Mouse (Mus musculus) embryonic facial prominence, embryonic 15.5 days (tissue): ENCODE results near the gene Rhog. TPM values are rescaled to one million over a fixed set of nuclear protein-coding genes. Genes with fewer than 3 reads are reported as not detected.

Source experiments
- ATAC-seq: fragments of 200-750 bp; cut with Nextera tagmentation; 2 replicates; pipeline ENCODE4 v1.8.0; 2017; ENCODE audit warnings: low read depth, moderate TSS enrichment; ENCODE audit not compliant: insufficient number of reproducible peaks, low FRiP score, low TSS enrichment
- H3K27ac ChIP-seq: fragments of 300-500 bp; sonication (generic); replicated peaks from 2 replicates; pipeline ENCODE4 v1.5.1; 2015; ENCODE audit warnings: mild to moderate bottlenecking, inconsistent platforms
- H3K27me3 ChIP-seq: fragments of 300-500 bp; sonication (generic); 2 replicates; pipeline ENCODE4 v1.6.1; 2015; ENCODE audit warnings: inconsistent platforms
- H3K36me3 ChIP-seq: fragments of 300-500 bp; sonication (generic); 2 replicates; pipeline ENCODE4 v1.6.1; 2015; ENCODE audit warnings: mild to moderate bottlenecking, inconsistent platforms
- H3K4me1 ChIP-seq: fragments of 300-500 bp; sonication (generic); 2 replicates; pipeline ENCODE4 v1.6.1; 2015; ENCODE audit warnings: inconsistent platforms
- H3K4me2 ChIP-seq: fragments of 300-500 bp; sonication (generic); replicated peaks from 2 replicates; pipeline ENCODE4 v1.6.1; 2015; ENCODE audit warnings: mild to moderate bottlenecking, inconsistent platforms
- H3K4me3 ChIP-seq: fragments of 300-500 bp; sonication (generic); replicated peaks from 2 replicates; pipeline ENCODE4 v1.5.1; 2015; ENCODE audit warnings: mild to moderate bottlenecking, inconsistent platforms
- H3K9ac ChIP-seq: fragments of 300-500 bp; sonication (generic); 2 replicates; pipeline ENCODE4 v1.6.1; 2015; ENCODE audit warnings: inconsistent platforms
- H3K9me3 ChIP-seq: fragments of 300-500 bp; sonication (generic); replicated peaks from 2 replicates; pipeline ENCODE4 v1.6.1; 2016; ENCODE audit warnings: inconsistent platforms
- WGBS: fragments of 180-500 bp; shearing (Covaris S2); methylation state at CpG from one replicate; pipeline ENCODE4 v1.1.7; 2015; 5-methylcytosine and 5-hydroxymethylcytosine counted together
- polyA plus RNA-seq: library from polyadenylated mRNA; unstranded; fragments of >200 nt; fragmentation: Nextera tagmentation; extraction: Ambion mirVana; gene quantifications from 2 replicates; pipeline ENCODE4 v1.2.1, GENCODE M21; 2015

The Rhog gene
- polyA plus RNA-seq, result 69.9 and 70.3 TPM in 2 replicates

GRCm38 (mm10) chr7:102255954-102256353, at the start of gene Rhog:
Rhog (minus strand) TSS chr7:102256054.
- 68% methylated on average over 3 of the region's 3 CpGs for WGBS
- Histone ChIP-seq H3K9me3 (no peaks in the 10 kb centered on the region), H3K4me1 (peaks cover 5% of the 10 kb centered on the region; the same call in 1 of the 2 replicates), H3K36me3 (no peaks in the 10 kb centered on the region), H3K27ac (no peak within 1 kb of the TSS), H3K4me3 (no peak within 1 kb of the TSS), H3K4me2 (no peak within 1 kb of the TSS), H3K9ac (no peak within 1 kb of the TSS), H3K27me3 (no peaks in the 10 kb centered on the region)
- no peak for ATAC-seq

GRCm38 (mm10) chr7:102305596-102305995, 49.7 kb upstream of the Rhog start:
- H3K4me2 ChIP-seq, result no peak overlapping the region
- no peaks in the 10 kb centered on the region for H3K9me3 ChIP-seq

GRCm38 (mm10) chr7:102302471-102302870, 46.6 kb upstream of the Rhog start:
- Histone ChIP-seq H3K9me3 (no peaks in the 10 kb centered on the region), H3K4me2 (no peak overlapping the region), H3K27me3 (no peaks in the 10 kb centered on the region), H3K9ac (no peak overlapping the region), H3K4me3 (no peak overlapping the region), H3K36me3 (no peaks in the 10 kb centered on the region), H3K4me1 (no peaks in the 10 kb centered on the region), H3K27ac (no peak overlapping the region)
- no peak for ATAC-seq
- WGBS, result 93% methylated on average over 4 of the region's 4 CpGs

More at GRCm38 (mm10) chr7:102305596-102305995, 49.7 kb upstream of the Rhog start:
- Histone ChIP-seq H3K9ac (no peak overlapping the region), H3K27me3 (no peaks in the 10 kb centered on the region), H3K4me3 (no peak overlapping the region), H3K36me3 (no peaks in the 10 kb centered on the region), H3K4me1 (no peaks in the 10 kb centered on the region), H3K27ac (no peak overlapping the region)
- WGBS, result 70% methylated on average over 2 of the region's 2 CpGs
- no peak for ATAC-seq

GRCm38 (mm10) chr7:102300761-102301160, 44.9 kb upstream of the Rhog start:
- Histone ChIP-seq H3K36me3 (no peaks in the 10 kb centered on the region), H3K4me3 (no peak overlapping the region), H3K9me3 (no peaks in the 10 kb centered on the region), H3K27me3 (no peaks in the 10 kb centered on the region), H3K27ac (no peak overlapping the region), H3K4me1 (no peaks in the 10 kb centered on the region), H3K9ac (no peak overlapping the region), H3K4me2 (no peak overlapping the region)
- 60% methylated on average over 1 of the region's 1 CpGs for WGBS
- no peak for ATAC-seq

- Histone ChIP-seq H3K27me3 (no peaks in the 10 kb centered on the region), H3K27ac (no peak overlapping the region), H3K9me3 (no peaks in the 10 kb centered on the region), H3K4me3 (no peak overlapping the region), H3K4me1 (no peaks in the 10 kb centered on the region), H3K4me2 (no peak overlapping the region), H3K9ac (no peak overlapping the region), H3K36me3 (no peaks in the 10 kb centered on the region)
- ATAC-seq, result no peak
- WGBS, result 24% methylated on average over 2 of the region's 2 CpGs
Observed at GRCm38 (mm10) chr7:102293234-102293633, 37.4 kb upstream of the Rhog start.

GRCm38 (mm10) chr7:102292228-102292627, 36.4 kb upstream of the Rhog start:
- 92% methylated on average over 3 of the region's 3 CpGs for WGBS
- Histone ChIP-seq H3K9ac (no peak overlapping the region), H3K27me3 (no peaks in the 10 kb centered on the region), H3K4me1 (no peaks in the 10 kb centered on the region), H3K9me3 (no peaks in the 10 kb centered on the region), H3K36me3 (no peaks in the 10 kb centered on the region), H3K4me3 (no peak overlapping the region), H3K4me2 (no peak overlapping the region), H3K27ac (no peak overlapping the region)
- no peak for ATAC-seq

- no peaks in the 10 kb centered on the region for H3K36me3 ChIP-seq
- 80% methylated on average over 6 of the region's 6 CpGs for WGBS
- no peaks in the 10 kb centered on the region for H3K27me3 ChIP-seq
- H3K9me3 ChIP-seq, result no peaks in the 10 kb centered on the region
- no peak overlapping the region for H3K9ac ChIP-seq
- no peak overlapping the region for H3K4me3 ChIP-seq
- no peak overlapping the region for H3K27ac ChIP-seq
- H3K4me2 ChIP-seq, result no peak overlapping the region
- ATAC-seq, result no peak
- no peaks in the 10 kb centered on the region for H3K4me1 ChIP-seq
Observed at GRCm38 (mm10) chr7:102289466-102289865, 33.6 kb upstream of the Rhog start.

- H3K4me3 ChIP-seq, result no peak overlapping the region
- H3K27ac ChIP-seq, result no peak overlapping the region
- no peaks in the 10 kb centered on the region for H3K36me3 ChIP-seq
- no peaks in the 10 kb centered on the region for H3K27me3 ChIP-seq
- no peak for ATAC-seq
- H3K9ac ChIP-seq, result no peak overlapping the region
- no peaks in the 10 kb centered on the region for H3K9me3 ChIP-seq
- H3K4me1 ChIP-seq, result no peaks in the 10 kb centered on the region
- no peak overlapping the region for H3K4me2 ChIP-seq
- WGBS, result 80% methylated on average over 5 of the region's 5 CpGs
Observed at GRCm38 (mm10) chr7:102282261-102282660, 26.4 kb upstream of the Rhog start.

- H3K4me2 ChIP-seq, result no peak overlapping the region
- H3K27ac ChIP-seq, result no peak overlapping the region
- H3K4me3 ChIP-seq, result no peak overlapping the region
- 80% methylated on average over 1 of the region's 1 CpGs for WGBS
- no peak overlapping the region for H3K9ac ChIP-seq
- H3K4me1 ChIP-seq, result no peaks in the 10 kb centered on the region
- H3K36me3 ChIP-seq, result no peaks in the 10 kb centered on the region
- no peaks in the 10 kb centered on the region for H3K9me3 ChIP-seq
- no peaks in the 10 kb centered on the region for H3K27me3 ChIP-seq
- ATAC-seq, result no peak
Observed at GRCm38 (mm10) chr7:102281403-102281802, 25.5 kb upstream of the Rhog start.

GRCm38 (mm10) chr7:102272422-102272948, 16.6 kb upstream of the Rhog start:
- ATAC-seq, result no peak

GRCm38 (mm10) chr7:102268395-102268748, 12.5 kb upstream of the Rhog start:
- H3K4me2 ChIP-seq, result peak overlapping the region; percentile 83
- peak overlapping the region; percentile 78 for H3K9ac ChIP-seq
- no peaks in the 10 kb centered on the region for H3K9me3 ChIP-seq
- no peak overlapping the region for H3K27ac ChIP-seq
- H3K27me3 ChIP-seq, result no peaks in the 10 kb centered on the region
- 5% methylated on average over 12 of the region's 12 CpGs for WGBS
- ATAC-seq, result no peak
- H3K36me3 ChIP-seq, result no peaks in the 10 kb centered on the region
- peak overlapping the region; percentile 63 for H3K4me3 ChIP-seq
- H3K4me1 ChIP-seq, result peaks cover 28% of the 10 kb centered on the region

More at GRCm38 (mm10) chr7:102272422-102272948, 16.6 kb upstream of the Rhog start:
- H3K27ac ChIP-seq, result no peak overlapping the region
- WGBS, result 88% methylated on average over 3 of the region's 3 CpGs
- no peak overlapping the region for H3K4me3 ChIP-seq
- no peaks in the 10 kb centered on the region for H3K27me3 ChIP-seq
- no peaks in the 10 kb centered on the region for H3K36me3 ChIP-seq
- H3K4me1 ChIP-seq, result peaks cover 24% of the 10 kb centered on the region
- no peak overlapping the region for H3K4me2 ChIP-seq
- no peaks in the 10 kb centered on the region for H3K9me3 ChIP-seq
- H3K9ac ChIP-seq, result no peak overlapping the region
